Mouse (Mus musculus) cerebellum, adult 8-10 months (tissue): ENCODE measurements around the gene Syndig1l.

ENCODE experiments used
- DNase-seq: peaks from one replicate; pipeline ENCODE4 v3.0.0; 2022

The Syndig1l gene

DNA sequence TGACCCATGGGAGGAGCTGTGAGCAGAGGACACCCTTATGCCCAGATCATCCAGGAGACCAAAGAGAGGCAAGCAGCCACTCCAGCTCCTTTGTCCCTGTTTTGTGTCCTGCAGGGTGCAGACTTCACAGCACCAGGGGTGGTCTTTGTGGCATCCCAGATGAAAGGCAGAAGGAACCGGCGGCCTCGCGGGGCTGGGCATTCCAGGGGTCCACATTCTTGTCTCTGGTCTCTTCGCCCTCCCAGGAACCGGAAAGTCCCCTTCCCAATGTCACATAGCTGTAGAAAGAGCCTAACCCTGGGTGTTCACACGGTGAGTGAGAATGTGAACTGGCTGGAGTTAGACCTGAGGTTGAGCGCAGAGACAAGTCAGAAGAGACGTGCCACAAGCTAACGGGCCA is 27.0 kb downstream of the Syndig1l start:
- no peak for DNase-seq

DNA sequence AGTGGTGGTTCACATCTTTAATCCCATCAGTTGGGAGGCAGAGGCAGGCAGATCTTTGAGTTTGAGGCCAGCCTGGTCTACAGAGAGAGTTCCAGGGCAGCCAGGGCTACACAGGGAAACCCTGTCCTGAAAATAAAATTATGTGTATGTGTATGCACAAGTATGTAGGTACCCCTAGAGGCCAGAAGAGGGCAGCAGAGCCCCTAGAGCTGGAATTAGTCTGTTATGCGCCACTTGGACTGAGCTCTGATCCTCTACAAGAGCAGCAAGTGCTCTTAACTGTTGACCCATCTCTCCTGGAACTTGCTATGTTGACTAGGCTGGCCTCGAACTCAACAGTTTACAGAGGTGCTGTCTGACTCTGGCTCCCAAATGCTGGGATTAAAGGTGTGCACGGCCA is 28.1 kb downstream of the Syndig1l start:
- no peak for DNase-seq

DNA sequence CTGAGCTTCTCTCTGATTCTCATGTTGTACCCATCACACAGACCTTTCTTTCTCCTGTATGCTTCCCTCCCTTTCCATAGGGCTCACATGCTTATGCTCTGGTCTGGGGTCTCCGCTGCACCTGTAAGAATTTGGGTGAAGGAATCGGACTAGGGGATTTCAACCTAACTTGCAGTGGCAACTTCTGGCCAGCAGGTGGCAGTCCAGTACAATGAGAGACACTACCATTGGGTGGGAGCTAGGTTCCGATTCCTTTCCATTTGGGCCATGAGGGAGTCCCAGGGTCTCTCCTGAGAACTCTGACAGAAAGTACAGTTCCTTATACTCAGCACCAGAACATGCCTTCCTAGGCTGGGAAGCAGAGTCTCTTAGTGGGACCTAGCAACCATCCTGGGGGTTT is 44.7 kb downstream of the Syndig1l start:
- DNase-seq: peak; percentile 71

DNA sequence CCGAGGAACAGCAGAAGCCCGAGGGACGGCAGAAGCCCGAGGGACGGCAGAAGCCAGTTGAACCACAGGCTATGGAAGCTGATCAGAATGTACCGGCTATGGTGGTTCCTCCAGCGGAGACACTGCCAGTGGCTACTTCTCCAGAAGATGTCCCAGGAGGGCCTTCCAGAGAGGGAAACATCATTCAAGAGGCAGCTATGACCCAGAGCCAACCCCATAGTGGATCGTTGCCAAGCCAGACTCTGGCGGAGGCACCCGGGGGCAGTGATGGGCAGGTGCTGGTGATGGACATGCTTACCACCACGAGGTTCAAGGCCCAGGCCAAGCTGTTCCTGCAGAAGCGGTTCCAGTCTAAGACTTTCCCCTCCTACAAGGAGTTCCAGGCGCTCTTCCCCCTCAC is 48.4 kb downstream of the Syndig1l start:
- DNase-seq: no peak

DNA sequence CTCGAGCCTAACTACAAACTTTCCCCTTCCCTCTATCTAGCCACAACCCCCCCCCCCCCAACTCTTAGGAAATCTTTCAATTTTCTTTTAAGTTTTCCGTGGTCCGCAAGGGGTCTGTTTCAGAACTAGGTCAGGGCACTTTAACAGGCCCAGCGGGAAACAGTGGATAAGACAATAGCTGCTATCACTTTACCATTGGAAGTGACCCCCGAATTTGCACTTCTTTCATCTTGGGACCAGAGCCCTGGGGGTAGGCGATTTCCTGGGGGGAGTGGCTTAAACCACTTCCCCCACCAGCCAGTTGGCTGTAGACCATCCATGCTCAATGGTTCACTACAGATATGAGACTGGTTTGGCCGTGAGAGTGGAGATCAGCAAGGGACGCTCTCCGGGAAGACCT is 58.0 kb downstream of the Syndig1l start, which contains the start of gene Vrtn:
Gene Vrtn, plus strand, starts transcription at position 366 of the 400 bp plus-strand sequence.
- no peak for DNase-seq

DNA sequence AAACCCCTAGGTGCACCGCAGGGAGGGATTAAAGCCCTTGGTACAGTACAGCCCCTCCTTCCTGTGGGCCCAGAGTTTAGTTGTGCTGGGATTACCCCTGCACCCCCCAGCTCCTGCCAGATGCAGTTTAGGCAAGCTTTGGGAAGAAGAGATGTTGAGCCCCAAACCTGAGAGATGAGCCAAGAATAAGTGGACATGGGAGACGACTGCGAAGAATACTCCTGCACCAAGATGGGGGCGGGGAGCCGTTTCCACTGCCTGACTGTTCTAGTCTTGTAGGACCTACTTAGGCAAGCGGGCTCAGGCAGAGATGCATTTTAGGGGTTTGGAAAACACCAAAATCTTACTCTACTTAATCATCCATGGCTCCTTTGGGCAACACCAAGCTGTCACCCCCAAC is 58.4 kb downstream of the Syndig1l start:
- no peak for DNase-seq

DNA sequence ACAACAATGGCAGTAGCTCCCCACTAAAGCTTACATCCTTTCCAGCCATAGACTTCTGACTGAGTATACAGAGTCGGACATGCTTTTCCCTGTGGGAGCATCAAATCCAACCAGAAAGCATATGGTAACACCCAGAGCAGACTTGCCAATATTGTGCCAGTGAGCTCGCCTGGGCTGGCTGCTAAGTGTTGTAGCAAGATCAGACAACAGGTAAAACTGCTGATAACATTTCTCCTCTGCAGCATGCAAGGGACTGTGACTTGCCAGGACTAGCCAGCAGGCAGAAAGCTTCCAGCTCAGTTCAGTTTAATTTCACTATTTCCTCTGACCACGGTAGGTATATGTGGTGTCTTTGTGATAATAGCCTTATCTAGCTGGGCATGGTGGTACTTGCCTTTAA is 66.8 kb downstream of the Syndig1l start:
- no peak for DNase-seq
